Mouse (Mus musculus) limb, embryonic 14.5 days (tissue): ENCODE measurements around the gene Tmc6. TPM values are rescaled to one million over a fixed set of nuclear protein-coding genes. Genes with fewer than 3 reads are reported as not detected.
A peak's percentile ranks its signal among the peaks of the same experiment; 100 is the strongest.

ENCODE experiments used
- ATAC-seq: fragments of 200-750 bp; cut with Nextera tagmentation; 2 replicates; pipeline ENCODE4 v1.8.0; 2017; ENCODE audit warnings: low read depth, moderate number of reproducible peaks, moderate TSS enrichment; ENCODE audit not compliant: low FRiP score
- DNase-seq: peaks from one replicate; pipeline ENCODE4 v3.0.0-alpha.2; 2015; ENCODE audit warnings: low spot score
- H3K27ac ChIP-seq: fragments of 300-500 bp; sonication (generic); replicated peaks from 2 replicates; pipeline ENCODE4 v1.5.1; 2014; ENCODE audit warnings: low read depth, mild to moderate bottlenecking, low read length, moderate library complexity, mixed read lengths
- H3K27me3 ChIP-seq: fragments of 300-500 bp; sonication (generic); 2 replicates; pipeline ENCODE4 v1.6.1; 2014; ENCODE audit warnings: low read length, mixed read lengths; ENCODE audit not compliant: control insufficient read depth, insufficient read depth
- H3K36me3 ChIP-seq: fragments of 300-500 bp; sonication (generic); 2 replicates; pipeline ENCODE4 v1.6.1; 2014; ENCODE audit warnings: mild to moderate bottlenecking, low read length, moderate library complexity, mixed read lengths; ENCODE audit not compliant: control insufficient read depth, insufficient read depth
- H3K4me1 ChIP-seq: fragments of 300-500 bp; sonication (generic); 2 replicates; pipeline ENCODE4 v1.6.1; 2014; ENCODE audit warnings: antibody characterized with exemption, low read length, mixed read lengths; ENCODE audit not compliant: control insufficient read depth, insufficient read depth
- H3K4me2 ChIP-seq: fragments of 300-500 bp; sonication (generic); replicated peaks from 2 replicates; pipeline ENCODE4 v1.6.1; 2014; ENCODE audit warnings: low read depth, mild to moderate bottlenecking, low read length, moderate library complexity; ENCODE audit not compliant: severe bottlenecking
- H3K4me3 ChIP-seq: fragments of 300-500 bp; sonication (generic); replicated peaks from 2 replicates; pipeline ENCODE4 v1.5.1; 2014; ENCODE audit warnings: low read length
- H3K9ac ChIP-seq: fragments of 300-500 bp; sonication (generic); 2 replicates; pipeline ENCODE4 v1.6.1; 2014; ENCODE audit warnings: mild to moderate bottlenecking, low read depth, low read length, moderate library complexity; ENCODE audit not compliant: severe bottlenecking
- H3K9me3 ChIP-seq: fragments of 300-500 bp; sonication (generic); 2 replicates; pipeline ENCODE4 v1.6.1; 2016; ENCODE audit warnings: low read length; ENCODE audit not compliant: control insufficient read depth
- POLR2A ChIP-seq: fragments of 200-500 bp; IDR thresholded peaks from 2 replicates; pipeline ENCODE4 v1.8.0; 2012; ENCODE audit warnings: inconsistent platforms, mild to moderate bottlenecking, moderate library complexity, borderline replicate concordance; ENCODE audit not compliant: insufficient read depth, insufficient read length; ENCODE audit errors: extremely low read depth
- WGBS: fragments of 180-500 bp; shearing (Covaris S2); extraction: QIAGEN DNeasy Blood & Tissue Kit; methylation state at CpG from one replicate; pipeline ENCODE4 v1.1.7; 2014; 5-methylcytosine and 5-hydroxymethylcytosine counted together
- polyA plus RNA-seq, 2 experiments: library from polyadenylated mRNA; depleted of rRNA in 1 of 2; stranded (reverse) in 1 of 2; unstranded in 1 of 2; fragments of >200 nt; fragmentation: Nextera tagmentation in 1 of 2; extraction: Ambion mirVana in 1 of 2; gene quantifications; 2 replicates each; pipeline versions ENCODE4 v1.2.1 to v1.2.3; 2012 to 2014

The Tmc6 gene
- polyA plus RNA-seq, 2 experiments: 19.0 to 28.2 TPM

DNA sequence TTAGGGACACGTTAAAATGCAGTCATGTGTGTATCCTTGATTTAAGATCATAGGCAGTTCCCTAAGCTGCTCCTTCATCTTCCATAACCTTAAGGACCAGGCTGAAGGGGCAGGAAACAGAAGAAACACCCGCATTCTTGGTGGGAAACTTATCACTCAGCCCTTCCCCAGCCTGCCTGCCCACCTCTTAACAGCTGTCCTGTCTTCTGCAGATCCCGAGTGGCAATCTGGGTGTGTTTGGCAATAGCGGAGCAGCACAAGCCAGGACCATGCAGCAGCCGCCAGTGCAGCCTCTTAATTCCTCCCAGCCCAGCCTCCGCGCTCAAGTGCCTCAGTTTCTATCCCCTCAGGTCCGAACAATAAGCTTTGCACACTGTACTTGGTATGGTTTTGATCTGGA is 39.3 kb downstream of the Tmc6 start:
- Histone ChIP-seq H3K9ac (no peak overlapping the region), H3K27ac (no peak overlapping the region), H3K27me3 (no peaks in the 10 kb centered on the region), H3K9me3 (no peaks in the 10 kb centered on the region), H3K4me2 (no peak overlapping the region), H3K36me3 (peaks cover 97% of the 10 kb centered on the region), H3K4me3 (no peak overlapping the region), H3K4me1 (no peaks in the 10 kb centered on the region)
- ATAC-seq (no peak), DNase-seq (no peak)
- 77% methylated on average over 8 of the region's 8 CpGs for WGBS
- no peak for TF ChIP-seq POLR2A

DNA sequence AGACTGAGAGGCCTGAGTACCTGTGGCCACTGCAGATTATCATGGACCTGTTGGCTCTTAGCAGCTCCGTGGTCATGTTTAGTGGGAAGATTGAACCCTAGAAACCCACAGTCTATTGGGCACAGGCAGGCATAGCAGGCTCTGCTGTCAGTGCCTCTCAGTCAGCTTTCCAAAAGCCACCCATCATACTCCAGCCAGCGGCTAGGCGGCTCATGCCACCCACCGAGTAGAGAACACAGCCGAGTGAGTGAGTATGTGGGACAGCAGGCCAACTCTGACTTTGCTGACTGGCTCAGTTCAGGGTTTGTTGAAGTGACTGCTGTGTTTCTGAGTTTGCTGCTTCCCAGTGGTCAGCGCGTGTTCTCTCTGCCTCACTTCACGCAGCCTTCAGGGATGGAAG is 39.8 kb downstream of the Tmc6 start:
- no peak overlapping the region for H3K9ac ChIP-seq
- no peak for DNase-seq
- WGBS: 85% methylated on average over 8 of the region's 8 CpGs
- H3K4me3 ChIP-seq: no peak overlapping the region
- ATAC-seq: no peak
- H3K27me3 ChIP-seq: no peaks in the 10 kb centered on the region
- H3K4me1 ChIP-seq: no peaks in the 10 kb centered on the region
- peaks cover 97% of the 10 kb centered on the region for H3K36me3 ChIP-seq
- H3K4me2 ChIP-seq: no peak overlapping the region
- H3K27ac ChIP-seq: no peak overlapping the region
- TF ChIP-seq POLR2A: no peak
- H3K9me3 ChIP-seq: no peaks in the 10 kb centered on the region

DNA sequence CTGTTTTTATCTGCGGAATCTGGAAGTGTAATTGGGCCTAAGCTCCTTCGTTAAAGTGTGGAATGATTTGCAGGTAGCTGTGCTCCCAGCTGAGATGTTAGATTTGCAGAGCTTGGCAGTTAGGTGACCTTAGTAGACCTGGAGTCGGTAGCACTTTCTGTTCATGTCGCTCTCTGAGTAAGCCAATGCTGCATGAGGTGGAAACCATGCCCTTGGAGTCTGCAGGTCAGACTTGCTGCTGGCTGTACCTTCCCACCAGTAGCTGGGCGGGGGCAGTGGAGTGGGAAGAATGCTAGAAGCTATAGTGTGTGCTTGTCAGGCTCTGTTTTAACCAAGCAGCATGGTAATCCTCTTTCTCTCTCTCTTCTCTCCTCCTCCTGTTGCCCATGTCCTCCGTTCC is 40.9 kb downstream of the Tmc6 start:
- Histone ChIP-seq H3K9ac (no peak overlapping the region), H3K27ac (no peak overlapping the region), H3K4me3 (no peak overlapping the region), H3K36me3 (peaks cover 96% of the 10 kb centered on the region), H3K27me3 (no peaks in the 10 kb centered on the region), H3K4me2 (no peak overlapping the region), H3K4me1 (no peaks in the 10 kb centered on the region), H3K9me3 (no peaks in the 10 kb centered on the region)
- no peak for TF ChIP-seq POLR2A
- ATAC-seq (no peak), DNase-seq (no peak)
- WGBS: 86% methylated on average over 6 of the region's 6 CpGs

DNA sequence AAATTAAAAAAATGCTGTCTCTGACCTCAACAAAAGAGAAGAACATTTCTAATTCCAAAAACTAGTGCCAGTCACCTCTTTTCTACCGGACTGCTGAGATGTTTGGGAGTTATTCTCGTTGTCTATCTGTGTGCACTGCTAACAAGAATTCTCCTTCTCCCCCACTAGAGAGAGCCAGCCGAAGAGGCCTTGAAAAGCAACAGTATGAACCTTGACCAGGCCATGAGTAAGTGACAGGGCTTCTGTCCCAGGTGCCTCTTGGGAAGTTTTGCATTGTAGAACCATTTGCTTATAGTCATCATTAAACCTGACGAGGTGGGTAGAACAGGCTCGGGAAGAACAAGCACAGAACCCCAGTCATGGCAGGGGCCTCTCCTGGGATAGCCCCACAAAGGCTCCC is 43.9 kb downstream of the Tmc6 start:
- TF ChIP-seq POLR2A: no peak
- WGBS: 82% methylated on average over 5 of the region's 5 CpGs
- Histone ChIP-seq H3K27me3 (no peaks in the 10 kb centered on the region), H3K4me2 (no peak overlapping the region), H3K4me1 (no peaks in the 10 kb centered on the region), H3K9ac (no peak overlapping the region), H3K9me3 (no peaks in the 10 kb centered on the region), H3K27ac (no peak overlapping the region), H3K4me3 (no peak overlapping the region), H3K36me3 (peaks cover 94% of the 10 kb centered on the region)
- ATAC-seq (no peak), DNase-seq (no peak)

DNA sequence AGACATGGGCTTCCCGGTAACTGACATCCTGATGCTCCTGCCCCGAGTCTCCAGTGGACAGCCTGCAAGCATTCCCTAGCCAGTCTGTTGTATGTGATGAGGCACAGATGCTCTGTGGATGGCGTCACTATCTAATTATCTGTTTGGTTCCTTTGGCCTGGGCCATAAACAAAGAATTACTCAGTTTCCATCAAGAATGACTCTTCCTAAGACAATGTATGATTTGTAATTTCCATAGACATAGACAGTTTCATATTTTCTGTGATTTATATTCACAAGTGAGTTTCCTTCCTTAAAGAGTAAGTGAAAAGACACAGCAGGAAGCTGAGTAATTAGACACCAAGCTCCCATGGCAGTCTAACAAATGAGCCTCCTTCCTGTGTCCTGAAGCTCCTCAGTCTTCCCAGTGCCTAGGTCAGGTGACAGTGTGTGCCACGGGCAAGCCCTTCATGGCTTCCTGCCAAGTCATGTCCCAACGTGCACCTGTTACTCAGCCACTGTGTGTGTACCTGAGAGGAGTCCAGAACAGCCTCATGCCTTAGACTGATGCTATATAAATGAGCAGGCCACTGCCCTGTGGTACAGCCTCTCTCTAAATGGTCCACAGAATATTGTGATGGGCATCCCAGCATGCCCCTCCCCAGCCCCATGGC is 45.8 kb downstream of the Tmc6 start:
- H3K4me1 ChIP-seq: no peaks in the 10 kb centered on the region
- H3K27ac ChIP-seq: no peak overlapping the region
- 77% methylated on average over 5 of the region's 5 CpGs for WGBS
- H3K4me3 ChIP-seq: no peak overlapping the region
- H3K4me2 ChIP-seq: no peak overlapping the region
- no peak for TF ChIP-seq POLR2A
- no peaks in the 10 kb centered on the region for H3K9me3 ChIP-seq
- H3K36me3 ChIP-seq: peaks cover 82% of the 10 kb centered on the region
- no peak for ATAC-seq
- no peak overlapping the region for H3K9ac ChIP-seq
- DNase-seq: peak; percentile 5
- no peaks in the 10 kb centered on the region for H3K27me3 ChIP-seq
